Mouse (Mus musculus) brown adipose tissue, adult 24 weeks (tissue): ENCODE results near the gene Myg1. TPM values are rescaled to one million over a fixed set of nuclear protein-coding genes. Genes with fewer than 3 reads are reported as not detected.

Source experiments
- polyA plus RNA-seq: library from polyadenylated mRNA; stranded (reverse); fragments of >200 nt; gene quantifications from 2 replicates; pipeline ENCODE4 v1.2.4, GENCODE M21; 2012; ENCODE audit not compliant: missing spikeins, insufficient read depth, insufficient read length

Myg1 gene
- polyA plus RNA-seq, 1 experiment, result 35.9 TPM

Other genes starting within 250 kb of the Myg1 start
- 49.0 and 90.1 TPM in 2 replicates for gene Tns2, start 231.3 kb upstream of the Myg1 start, polyA plus RNA-seq
- gene Spryd3, start 195.5 kb upstream of the Myg1 start, polyA plus RNA-seq, result 8.6 and 12.8 TPM in 2 replicates
- 30.2 and 52.1 TPM in 2 replicates for gene Igfbp6, start 187.3 kb upstream of the Myg1 start, polyA plus RNA-seq
- gene Soat2, start 181.2 kb upstream of the Myg1 start, polyA plus RNA-seq, result not detected in 2 replicates
- gene Zfp740, start 128.5 kb upstream of the Myg1 start, polyA plus RNA-seq, result 15.9 and 18.0 TPM in 2 replicates
- gene Csad, start 127.0 kb upstream of the Myg1 start, polyA plus RNA-seq, result 137 and 181 TPM in 2 replicates
- gene Itgb7, start 99.8 kb upstream of the Myg1 start, polyA plus RNA-seq, result 2.0 and 4.6 TPM in 2 replicates
- gene Rarg, start 74.2 kb upstream of the Myg1 start, polyA plus RNA-seq, result 10.3 and 12.1 TPM in 2 replicates
- gene Gm9918, start 61.1 kb upstream of the Myg1 start, polyA plus RNA-seq, result not detected in 2 replicates
- gene Mfsd5, start 52.3 kb upstream of the Myg1 start, polyA plus RNA-seq, result 17.0 and 20.0 TPM in 2 replicates
- gene Espl1, start 35.4 kb upstream of the Myg1 start, polyA plus RNA-seq, result 1.5 TPM in 1 of 2 replicates, not detected in the other
- 371 and 394 TPM in 2 replicates for gene Pfdn5, start 5.6 kb upstream of the Myg1 start, polyA plus RNA-seq
- gene Aaas, start 19.1 kb downstream of the Myg1 start, polyA plus RNA-seq, result 13.2 and 20.7 TPM in 2 replicates
- gene Sp7, start 35.5 kb downstream of the Myg1 start, polyA plus RNA-seq, result not detected in 2 replicates
- gene Sp1, start 74.4 kb downstream of the Myg1 start, polyA plus RNA-seq, result 16.1 and 17.9 TPM in 2 replicates
- 1.9 and 4.0 TPM in 2 replicates for gene Amhr2, start 113.7 kb downstream of the Myg1 start, polyA plus RNA-seq
- gene Prr13, start 127.3 kb downstream of the Myg1 start, polyA plus RNA-seq, result 36.8 and 54.7 TPM in 2 replicates
- 331 and 338 TPM in 2 replicates for gene Pcbp2, start 138.8 kb downstream of the Myg1 start, polyA plus RNA-seq
- not detected in 2 replicates for gene Gm10337, start 172.0 kb downstream of the Myg1 start, polyA plus RNA-seq
- gene Map3k12, start 185.4 kb downstream of the Myg1 start, polyA plus RNA-seq, result 1.9 and 2.1 TPM in 2 replicates
- gene Tarbp2, start 186.5 kb downstream of the Myg1 start, polyA plus RNA-seq, result 21.2 and 23.6 TPM in 2 replicates
- gene Npff, start 193.2 kb downstream of the Myg1 start, polyA plus RNA-seq, result 1.2 TPM in 1 of 2 replicates, not detected in the other